Mouse (Mus musculus): ENCODE results near the gene Serpina3c.

Gene Serpina3c

DNA sequence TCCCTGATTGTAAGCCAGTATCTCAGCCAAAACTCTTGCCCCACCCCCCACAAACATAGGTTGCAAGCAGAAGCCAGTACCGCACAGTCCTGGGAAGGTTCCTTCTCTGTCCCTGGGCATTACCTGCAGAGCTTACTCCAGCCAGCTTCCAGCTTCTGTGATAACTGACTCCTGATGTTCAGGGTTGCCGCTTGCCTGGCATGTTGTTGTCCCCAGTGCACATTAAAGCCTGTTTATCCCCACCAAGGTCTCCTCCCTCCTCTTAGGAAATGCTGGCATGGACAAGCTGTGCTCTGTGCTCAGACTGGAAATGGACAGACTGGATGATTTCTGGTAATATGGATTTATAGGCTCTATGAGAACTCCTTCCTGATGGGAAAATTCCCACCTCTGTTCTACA, at the start of gene Serpina3c:
Gene Serpina3c (minus strand): TSS at position 215 of the 400 bp plus-strand sequence.
- no peak for DNase-seq (ENCODE audit: low read depth, low spot score)

DNA sequence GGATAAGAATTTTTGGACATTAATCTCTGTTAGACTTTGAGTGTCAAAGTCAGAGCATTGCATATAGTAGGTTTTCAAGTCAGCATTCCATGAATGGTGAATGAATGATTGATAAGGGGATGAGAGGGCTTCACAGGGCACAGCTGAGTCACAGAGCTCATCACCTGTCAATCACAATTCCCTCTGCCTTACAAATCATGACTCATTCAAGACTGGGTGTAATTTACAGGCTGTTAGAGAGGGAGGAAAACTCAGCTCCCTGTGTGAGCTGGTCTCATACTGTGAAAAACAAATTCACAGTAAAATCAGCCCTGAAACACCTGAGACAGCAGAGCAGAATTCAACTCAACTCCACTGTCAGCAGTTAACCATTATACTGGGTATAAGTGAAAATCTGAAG, 37.2 kb upstream of the Serpina3c start:
- no peak for DNase-seq (ENCODE audit: low read depth, low spot score)

DNA sequence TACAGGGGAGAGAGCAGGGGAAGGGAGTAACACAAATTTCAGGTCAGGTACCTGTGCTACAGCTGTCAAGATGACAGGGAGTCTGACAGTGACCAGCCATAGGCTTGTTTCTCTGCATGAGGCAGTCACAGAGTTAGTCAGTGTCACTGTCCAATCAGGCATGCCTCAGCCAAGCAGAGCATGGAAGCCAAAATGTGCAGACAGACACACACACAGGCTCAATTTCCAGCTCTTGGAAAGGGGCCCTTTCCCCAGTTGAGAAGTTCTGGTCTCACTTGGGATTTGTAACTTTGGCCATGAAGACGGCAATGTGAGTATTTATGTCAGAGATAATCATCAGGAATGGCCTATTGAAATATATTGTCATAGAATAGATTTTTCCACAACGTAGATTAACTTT, 35.6 kb upstream of the Serpina3c start:
- DNase-seq (ENCODE audit: low read depth, low spot score) = no peak

GRCm38 (mm10) chr12:104186041-104186581, 32.4 kb upstream of the Serpina3c start:
- no peak for DNase-seq (ENCODE audit: low read depth, low spot score)

GRCm38 (mm10) chr12:104185046-104185445, 31.4 kb upstream of the Serpina3c start:
- DNase-seq (ENCODE audit: low read depth, low spot score) = no peak

DNA sequence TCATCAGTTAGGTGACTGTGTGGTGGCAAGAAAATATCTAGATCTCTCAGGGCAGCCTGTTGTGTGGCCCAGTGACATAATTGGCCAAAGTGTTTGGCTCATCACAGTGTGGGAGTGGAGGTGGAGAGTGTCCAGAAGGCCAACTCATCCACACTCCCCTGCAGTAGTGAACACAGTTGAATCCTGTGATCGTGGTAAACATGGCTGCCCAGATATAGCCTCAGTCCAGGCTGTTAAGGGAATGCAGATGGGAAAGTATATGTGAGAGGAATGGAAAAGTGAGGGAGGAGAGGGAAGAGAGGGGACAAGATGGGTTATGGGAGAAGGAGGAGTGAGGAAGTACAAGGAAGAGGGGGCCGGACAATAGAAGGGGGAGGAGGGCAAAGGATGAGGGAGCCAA, 25.3 kb upstream of the Serpina3c start:
- DNase-seq (ENCODE audit: low read depth, low spot score) = no peak

DNA sequence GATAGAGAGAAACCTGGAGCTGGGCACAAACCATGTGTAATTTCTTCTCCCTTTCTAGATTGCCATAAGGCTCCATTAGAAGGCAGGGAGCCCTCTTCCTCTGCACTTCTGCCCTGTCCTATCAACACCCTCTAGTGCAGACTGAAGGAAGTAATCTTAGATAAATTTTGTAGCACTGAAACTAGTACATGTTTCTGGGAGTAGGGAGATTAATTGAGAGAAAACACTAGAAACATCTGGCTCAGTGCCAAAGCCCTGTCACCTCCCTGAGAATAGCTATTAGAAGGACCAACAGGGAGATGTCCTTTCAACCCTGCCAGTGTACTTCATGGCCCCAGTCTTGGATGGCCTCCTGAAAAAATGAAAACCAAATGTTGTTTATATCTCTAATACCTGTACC, 24.9 kb upstream of the Serpina3c start:
- no peak for DNase-seq (ENCODE audit: low read depth, low spot score)

GRCm38 (mm10) chr12:104175636-104176035, 22.0 kb upstream of the Serpina3c start:
- no peak for DNase-seq (ENCODE audit: low read depth, low spot score)

GRCm38 (mm10) chr12:104174747-104175146, 21.1 kb upstream of the Serpina3c start:
- DNase-seq (ENCODE audit: low read depth, low spot score) = no peak

DNA sequence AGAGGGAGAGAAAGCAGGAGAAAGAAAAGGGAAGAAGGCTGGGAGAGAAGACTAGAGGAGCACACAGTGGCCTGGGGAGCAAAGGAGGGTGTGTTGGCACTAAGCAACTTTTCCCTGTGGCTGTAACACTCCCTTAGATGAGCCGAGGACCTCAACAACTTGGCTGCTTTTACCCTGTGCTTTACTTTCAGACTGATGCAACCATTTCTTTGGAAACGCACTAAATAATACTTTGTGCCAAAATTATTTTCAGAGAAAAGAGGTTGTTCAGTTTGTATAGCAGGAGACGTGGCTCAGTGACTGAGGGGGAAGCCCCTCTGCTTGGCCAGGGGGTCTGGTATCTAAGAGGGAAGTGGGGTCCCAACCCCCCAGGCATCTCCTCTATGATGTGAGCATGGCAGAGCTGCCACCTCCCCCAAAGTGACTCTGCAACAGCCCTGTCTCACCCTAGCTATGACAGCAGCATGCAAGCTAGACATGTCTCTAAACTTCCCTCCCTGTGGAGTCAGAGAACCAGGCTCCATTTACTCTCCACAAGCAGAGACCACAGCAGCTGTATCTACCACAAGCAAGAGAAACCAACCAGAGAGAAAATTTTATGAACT, 527 bp downstream of the Serpina3c start:
- DNase-seq (ENCODE audit: low read depth, low spot score) = no peak

DNA sequence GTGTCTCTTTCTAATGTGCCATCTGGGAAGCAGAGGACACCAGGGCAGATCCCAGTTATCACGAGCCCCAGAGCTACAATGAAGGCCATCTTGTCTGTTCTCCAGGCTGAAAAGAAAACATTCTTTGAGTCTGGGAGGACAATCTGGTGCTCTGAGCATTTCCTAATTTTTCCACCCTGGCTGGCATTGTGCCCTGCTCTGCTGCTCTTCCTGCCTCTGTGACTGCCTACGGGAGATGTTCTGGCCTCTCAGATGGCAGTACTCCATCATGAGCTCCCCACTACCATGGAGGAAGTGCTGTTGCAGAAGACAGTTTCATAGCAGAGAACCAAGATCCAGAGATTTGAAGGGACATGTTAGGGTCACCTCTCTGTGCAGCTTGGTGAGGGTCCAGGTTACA, 1.7 kb downstream of the Serpina3c start:
- no peak for DNase-seq (ENCODE audit: low read depth, low spot score)

- no peak for DNase-seq (ENCODE audit: low read depth, low spot score)
These were observed 8.1 kb downstream of the Serpina3c start for GRCm38 (mm10) chr12:104145571-104145970.

DNA sequence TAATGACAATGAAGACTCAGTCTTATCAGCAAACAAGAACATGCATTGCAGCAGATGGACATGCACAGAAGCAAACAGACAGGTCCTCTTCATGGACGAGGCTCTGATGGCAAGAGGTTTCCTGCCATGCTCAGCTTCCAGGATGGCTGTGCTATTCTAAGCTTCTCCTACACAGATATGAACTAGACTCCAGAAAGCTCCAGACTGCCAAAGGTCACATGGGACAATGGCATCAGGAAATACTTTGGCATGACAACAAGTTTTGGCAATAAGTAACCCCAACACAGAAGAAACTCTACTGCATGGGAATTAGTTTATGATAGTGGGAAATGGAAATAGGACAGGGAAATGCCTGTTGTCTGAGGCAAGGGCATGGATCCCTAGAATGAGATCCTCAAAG, 10.4 kb downstream of the Serpina3c start:
- DNase-seq (ENCODE audit: low read depth, low spot score) = no peak

- no peak for DNase-seq (ENCODE audit: low read depth, low spot score)
These were observed 11.2 kb downstream of the Serpina3c start for GRCm38 (mm10) chr12:104142427-104142826.

DNA sequence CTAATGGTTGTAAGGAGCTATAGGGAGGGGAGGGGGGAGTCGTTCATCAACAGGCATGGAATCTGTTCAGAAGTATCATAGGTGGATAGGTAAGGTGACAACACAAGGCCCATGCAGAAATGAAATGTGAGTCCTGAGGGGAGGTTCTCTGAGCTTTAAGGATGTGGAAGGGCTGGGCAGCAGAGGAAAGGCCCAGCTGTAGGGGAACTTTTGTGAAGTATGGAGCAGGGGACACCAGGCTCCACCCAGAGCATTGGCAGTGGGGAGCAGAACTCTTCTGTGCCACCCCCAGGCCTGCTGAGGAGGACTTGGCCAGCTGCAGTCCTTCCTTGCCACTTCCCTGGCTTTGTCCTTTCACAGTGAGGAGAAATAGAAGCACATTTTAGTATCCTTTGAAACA, 12.2 kb downstream of the Serpina3c start:
- no peak for DNase-seq (ENCODE audit: low read depth, low spot score)

DNA sequence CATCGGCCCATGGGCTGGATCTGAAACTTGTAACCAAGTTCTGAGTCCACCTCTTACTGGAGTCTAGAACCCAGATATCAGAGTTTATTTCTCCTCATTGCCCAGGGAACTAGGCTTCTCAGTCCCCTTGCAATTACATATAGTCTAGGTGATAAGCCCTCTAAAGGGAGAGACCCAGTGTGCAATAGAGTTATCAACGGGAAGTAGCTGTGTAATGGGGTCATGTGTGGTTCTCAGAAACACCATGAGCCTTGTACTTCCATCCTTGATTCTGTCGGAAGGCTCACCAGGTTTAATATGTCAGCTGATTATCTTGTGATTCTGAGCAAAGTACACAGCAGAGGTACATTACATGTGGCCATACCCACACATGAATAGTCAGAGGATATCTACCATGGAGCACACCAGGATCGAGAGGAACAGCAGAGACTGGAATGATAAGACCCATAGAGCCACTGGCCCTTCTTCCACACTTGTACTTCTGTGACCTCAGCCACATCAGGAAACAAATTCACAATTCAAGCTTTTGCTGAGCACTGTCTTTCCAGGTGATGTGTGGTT, 13.0 kb downstream of the Serpina3c start:
- no peak for DNase-seq (ENCODE audit: low read depth, low spot score)

GRCm38 (mm10) chr12:104138216-104138615, 15.5 kb downstream of the Serpina3c start:
- no peak for DNase-seq (ENCODE audit: low read depth, low spot score)

- DNase-seq (ENCODE audit: low read depth, low spot score) = no peak
These were observed 22.6 kb downstream of the Serpina3c start for GRCm38 (mm10) chr12:104131041-104131440.

GRCm38 (mm10) chr12:104127696-104128095, 26.0 kb downstream of the Serpina3c start, which contains the start of gene Serpina3b:
Gene Serpina3b (plus strand): TSS chr12:104127996.
- no peak for DNase-seq (ENCODE audit: low read depth, low spot score)

- no peak for DNase-seq (ENCODE audit: low read depth, low spot score)
These were observed 28.6 kb downstream of the Serpina3c start for GRCm38 (mm10) chr12:104125021-104125560.

- DNase-seq (ENCODE audit: low read depth, low spot score) = no peak
These were observed 29.7 kb downstream of the Serpina3c start for GRCm38 (mm10) chr12:104123996-104124395.

DNA sequence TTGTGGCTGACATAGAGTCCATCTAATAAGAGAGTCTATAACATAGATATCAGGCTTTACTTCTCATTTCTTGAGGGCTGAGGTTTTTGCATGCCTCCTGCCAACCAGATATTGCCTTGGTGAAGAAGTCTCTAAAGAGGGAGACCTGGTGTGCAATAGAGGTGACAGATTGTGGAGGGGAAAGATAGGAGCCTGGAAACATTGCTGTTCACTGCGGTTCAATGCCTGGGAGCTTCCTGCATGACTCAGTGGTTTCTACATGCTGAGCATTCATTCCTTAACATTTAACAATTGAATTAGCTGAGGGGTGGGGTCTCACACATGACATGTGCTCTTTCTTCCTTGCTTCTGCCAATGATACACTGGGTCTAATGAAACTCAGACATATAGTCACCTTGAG, 30.6 kb downstream of the Serpina3c start:
- DNase-seq (ENCODE audit: low read depth, low spot score) = no peak

GRCm38 (mm10) chr12:104114921-104115579, 38.6 kb downstream of the Serpina3c start:
- DNase-seq (ENCODE audit: low read depth, low spot score) = no peak

All from c-Kit-negative CD71-positive TER-119-positive erythroid progenitor cells, embryonic 14.5 days (primary cell).